Comparison of ENCODE assay signal across 26 mouse cellular contexts in the genomic region with DNA sequence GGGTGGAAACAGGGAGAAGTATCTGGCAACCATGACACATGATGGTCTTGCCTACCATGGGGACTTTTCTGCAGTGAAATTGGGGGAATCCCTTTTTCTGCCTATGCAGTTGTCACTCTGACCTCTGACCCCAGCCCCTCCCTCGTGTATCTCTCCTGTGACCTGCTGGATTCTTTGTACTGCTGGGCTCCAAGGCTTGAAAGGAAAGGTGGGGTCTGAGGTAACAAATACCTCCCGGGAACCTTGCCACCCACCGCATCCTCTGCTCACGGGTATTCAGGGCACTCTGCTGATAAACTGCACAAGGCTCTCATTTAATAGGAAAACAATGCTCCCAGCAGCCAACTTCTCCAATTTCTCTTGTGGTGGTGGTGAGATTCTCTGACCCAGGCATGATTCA.
"Had no signal": no experiment of that assay in that cellular context is flagged by ENCODE, and none has a peak within 500 bp of the region (broad histone marks: within the 10 kb centered on the region; RNA-seq: fewer than 3 reads in every experiment).

No protein-coding gene starts in this region.

- H3K4me1 ChIP-seq: heart, embryonic 13.5 days; hindbrain, embryonic 13.5 days; intestine, embryonic 15.5 days; limb, embryonic 13.5 days; limb, embryonic 15.5 days; liver, embryonic 12.5 days had no signal

- H3K4me2 ChIP-seq: heart, embryonic 11.5 days; heart, embryonic 13.5 days; heart, embryonic 15.5 days; hindbrain, embryonic 13.5 days; intestine, embryonic 15.5 days; kidney, embryonic 15.5 days; limb, embryonic 13.5 days; limb, embryonic 15.5 days; liver, embryonic 12.5 days had no signal

- H3K36me3 ChIP-seq: heart, embryonic 15.5 days; hindbrain, embryonic 13.5 days; intestine, embryonic 15.5 days; kidney, embryonic 15.5 days; limb, embryonic 13.5 days; limb, embryonic 15.5 days; liver, embryonic 12.5 days had no signal

- H3K4me3 ChIP-seq: heart, embryonic 13.5 days; heart, embryonic 15.5 days; hindbrain, embryonic 13.5 days; intestine, embryonic 15.5 days; kidney, embryonic 15.5 days; limb, embryonic 13.5 days; limb, embryonic 15.5 days; liver, embryonic 12.5 days had no signal

- H3K9me3 ChIP-seq: heart, embryonic 15.5 days; hindbrain, embryonic 13.5 days; intestine, embryonic 15.5 days; kidney, embryonic 15.5 days; limb, embryonic 15.5 days; liver, embryonic 12.5 days had no signal

- H3K27me3 ChIP-seq: heart, embryonic 13.5 days; heart, embryonic 15.5 days; hindbrain, embryonic 13.5 days; intestine, embryonic 15.5 days; kidney, embryonic 15.5 days; limb, embryonic 13.5 days; limb, embryonic 15.5 days; liver, embryonic 12.5 days had no signal

- ATAC-seq: hindbrain, embryonic 16.5 days; inflammation-experienced regulatory T-cells, adult 6 months; intestine, embryonic 15.5 days; intestine, postnatal 0 days; liver, embryonic 12.5 days had no signal

- H3K27ac ChIP-seq: heart, embryonic 13.5 days; heart, embryonic 15.5 days; hindbrain, embryonic 13.5 days; intestine, embryonic 15.5 days; kidney, embryonic 15.5 days; kidney, postnatal 0 days; limb, embryonic 13.5 days; limb, embryonic 15.5 days; liver, embryonic 12.5 days; liver, embryonic 14.5 days had no signal

- DNase-seq: gastrocnemius, postnatal 14 days; gastrocnemius, postnatal 36 days; heart, adult 18-20 months; heart, postnatal 14 days; heart, postnatal 36 days; kidney, adult 18-20 months; kidney, adult 8-10 months; kidney, postnatal 25 days; layer of hippocampus, adult 9-11 months; layer of hippocampus, postnatal 36 days; left cerebral cortex, postnatal 4 days; lung, adult 18-20 months had no signal

- H3K9ac ChIP-seq: heart, embryonic 13.5 days; heart, embryonic 15.5 days; hindbrain, embryonic 13.5 days; intestine, embryonic 15.5 days; kidney, embryonic 15.5 days; limb, embryonic 13.5 days; limb, embryonic 15.5 days; liver, embryonic 12.5 days; liver, embryonic 14.5 days had no signal
